Mouse (Mus musculus): ENCODE results near the gene Naa60.

DNA sequence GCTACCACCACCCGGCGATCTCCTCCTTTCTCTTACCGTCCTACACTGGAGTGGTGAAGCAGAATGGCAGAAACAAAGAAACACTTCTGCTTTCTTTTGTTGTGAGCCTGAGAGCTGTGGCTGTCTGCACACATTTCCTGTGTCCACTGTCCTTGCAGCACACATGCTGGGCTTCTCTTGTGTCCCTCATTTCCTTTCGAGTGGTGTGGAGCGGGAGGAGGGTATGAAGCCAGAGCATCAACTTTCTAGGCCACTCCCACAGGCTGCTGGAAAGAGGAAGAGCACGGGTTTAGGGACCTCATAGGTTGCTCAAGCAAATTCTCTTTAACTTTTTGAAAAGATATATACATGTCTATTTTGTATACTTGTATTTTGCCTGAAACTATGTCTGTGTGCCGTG lies 57.0 kb downstream of the Naa60 start:
- no peak for TF ChIP-seq CTCF (conservative IDR thresholded peaks at IDR 0.05; ENCODE audit: low read length)
- TF ChIP-seq NANOG (IDR thresholded peaks at IDR 0.05; ENCODE audit: borderline replicate concordance, low read length), result no peak
- no peak for TF ChIP-seq POU5F1 (IDR thresholded peaks at IDR 0.05; ENCODE audit: borderline replicate concordance, low read length)
